Mouse (Mus musculus) activated CD4-positive, CD25-positive, alpha-beta regulatory T cell, adult 4 months (primary cell): Measurements from ENCODE around the gene Cpeb2. TPM values are rescaled to one million over a fixed set of nuclear protein-coding genes. Genes with fewer than 3 reads are reported as not detected.

ENCODE experiments used
- ATAC-seq: one replicate; pipeline ENCODE4 v1.8.0; 2017
- polyA plus RNA-seq, 2 experiments: library from polyadenylated mRNA; unstranded; fragments of 100-300 nt; shearing (Covaris generic); gene quantifications; one replicate each; pipeline ENCODE4 v1.2.1; 2017

Gene Cpeb2
- polyA plus RNA-seq, 2 experiments from 2014 or later: 2.5 to 4.0 TPM

DNA sequence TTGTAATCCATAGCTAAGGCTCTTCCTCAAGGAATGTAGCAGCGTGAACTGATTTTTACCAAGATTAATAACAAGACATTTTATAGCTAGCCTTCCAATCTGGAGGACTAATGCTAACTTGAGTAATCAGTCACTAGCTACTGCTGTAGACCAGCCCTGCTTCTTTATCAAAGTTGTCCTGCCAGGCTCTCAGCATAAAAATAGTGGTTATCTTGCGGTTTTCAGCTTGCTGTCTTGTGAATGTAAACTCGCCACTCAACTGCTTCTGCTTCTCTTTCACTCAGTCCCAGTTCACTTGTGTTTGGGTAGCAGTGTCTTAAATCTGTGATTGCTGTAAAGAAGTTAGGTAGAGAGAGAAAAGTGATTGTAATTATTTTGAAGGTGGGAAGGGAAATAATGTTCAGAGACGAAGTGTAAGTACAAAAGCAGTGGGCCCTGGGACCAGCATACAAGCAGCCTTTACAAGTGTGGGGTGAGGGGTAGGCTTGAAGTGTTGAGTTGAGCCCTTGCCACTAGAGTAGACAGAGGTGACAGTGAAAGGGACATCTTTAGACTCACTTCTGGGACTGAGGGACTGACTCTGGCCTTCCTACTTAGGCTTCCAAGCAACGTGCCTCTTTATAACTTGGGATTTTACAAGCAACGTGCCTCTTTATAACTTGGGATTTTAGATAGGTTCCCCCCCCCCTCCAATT lies 6.3 kb downstream of the Cpeb2 start:
- no peak for ATAC-seq

- ATAC-seq: no peak
These were observed 7.8 kb downstream of the Cpeb2 start for GRCm38 (mm10) chr5:43240729-43241128.

GRCm38 (mm10) chr5:43246236-43246635 lies 13.3 kb downstream of the Cpeb2 start:
- ATAC-seq: no peak

DNA sequence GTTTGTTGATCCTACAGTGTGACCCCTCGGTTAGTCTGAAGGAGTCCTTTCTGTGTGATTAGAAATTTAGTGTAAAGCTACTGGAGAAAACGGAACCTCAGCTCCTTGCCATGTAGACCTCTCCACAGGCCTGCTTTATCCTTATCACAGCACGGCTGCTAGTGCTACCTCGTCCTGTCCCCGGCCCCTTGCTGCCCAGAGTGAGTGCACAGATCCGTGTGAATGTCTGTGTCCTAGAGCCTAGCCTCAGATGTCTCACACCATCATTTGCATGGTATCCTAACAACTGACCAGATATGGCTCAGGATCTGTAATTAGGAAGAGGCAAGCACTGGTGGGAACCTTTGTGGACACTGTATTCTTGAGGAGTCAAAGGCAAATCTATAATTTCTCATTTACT lies 14.0 kb downstream of the Cpeb2 start:
- no peak for ATAC-seq

- ATAC-seq: no peak
These were observed 15.0 kb downstream of the Cpeb2 start for GRCm38 (mm10) chr5:43248001-43248430.

GRCm38 (mm10) chr5:43257490-43257889 lies 24.5 kb downstream of the Cpeb2 start:
- no peak for ATAC-seq

DNA sequence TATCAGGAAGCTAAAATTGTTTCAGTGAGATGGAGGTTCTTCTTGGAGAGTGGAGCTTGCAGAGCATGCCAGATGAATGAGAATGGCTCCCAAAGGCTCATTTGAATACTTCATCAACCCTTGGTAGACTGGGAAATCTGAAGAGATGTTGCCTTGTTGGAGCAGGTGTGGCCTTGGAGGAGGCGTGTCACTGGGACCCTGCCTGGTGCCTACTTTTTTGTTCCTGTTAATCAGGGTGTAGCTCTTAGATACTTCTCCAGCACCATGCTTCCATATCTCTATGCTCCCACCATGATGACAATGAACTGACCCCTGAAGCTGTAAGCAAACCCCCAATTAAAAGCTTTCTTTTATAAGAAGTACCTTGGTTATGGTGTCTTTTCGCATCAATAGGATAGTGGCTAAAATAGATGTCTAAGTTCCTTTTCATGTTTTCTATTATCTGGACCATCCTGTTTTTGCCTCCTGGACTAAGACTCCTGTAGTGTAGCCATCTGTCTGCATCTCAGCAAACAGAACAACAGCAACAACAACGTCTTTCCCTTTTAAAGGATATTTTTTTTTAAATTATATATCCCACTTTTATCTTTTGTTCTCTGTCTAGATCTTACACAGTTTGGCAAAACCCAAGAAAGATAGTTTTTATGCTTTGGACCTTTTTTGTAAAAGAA lies 25.6 kb downstream of the Cpeb2 start:
- ATAC-seq: no peak

GRCm38 (mm10) chr5:43261814-43262213 lies 28.8 kb downstream of the Cpeb2 start:
- no peak for ATAC-seq

GRCm38 (mm10) chr5:43263951-43264350 lies 31.0 kb downstream of the Cpeb2 start:
- ATAC-seq: no peak

DNA sequence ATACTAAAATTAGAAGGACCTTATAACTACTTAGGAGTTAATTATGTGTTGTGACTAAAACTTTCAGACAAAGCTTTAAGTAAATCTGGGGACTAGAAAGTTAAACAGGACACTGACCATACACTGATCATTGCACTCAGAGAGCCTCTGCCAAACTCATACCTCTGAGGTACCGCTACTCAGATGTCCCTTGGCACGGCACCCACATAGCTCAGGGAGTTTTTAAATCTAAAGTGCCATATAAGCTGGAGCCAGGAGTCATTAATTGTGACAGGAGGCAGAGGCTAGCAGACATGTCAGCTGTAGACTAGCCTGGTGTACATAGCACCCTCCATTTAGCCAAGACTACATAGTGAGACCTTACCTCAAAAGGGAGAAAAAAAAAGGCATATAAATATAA lies 31.7 kb downstream of the Cpeb2 start:
- no peak for ATAC-seq

DNA sequence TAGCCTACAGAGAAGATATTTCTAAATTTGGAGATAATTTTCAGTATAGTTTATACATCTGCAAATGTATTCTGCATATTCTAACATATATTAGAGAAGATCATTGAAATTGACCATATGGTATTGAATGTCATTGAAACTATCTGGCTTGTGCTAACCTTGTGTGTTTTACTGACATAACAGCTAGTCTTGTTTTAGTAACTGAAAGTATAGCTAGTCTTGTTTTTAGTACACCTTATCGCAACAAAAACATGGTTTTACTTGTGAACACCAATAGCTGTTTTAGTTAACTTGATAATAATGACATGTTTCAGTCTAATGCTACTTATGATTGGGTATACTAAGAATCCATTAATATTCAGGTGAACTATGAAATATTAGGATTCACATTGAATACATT lies 45.0 kb downstream of the Cpeb2 start:
- no peak for ATAC-seq

DNA sequence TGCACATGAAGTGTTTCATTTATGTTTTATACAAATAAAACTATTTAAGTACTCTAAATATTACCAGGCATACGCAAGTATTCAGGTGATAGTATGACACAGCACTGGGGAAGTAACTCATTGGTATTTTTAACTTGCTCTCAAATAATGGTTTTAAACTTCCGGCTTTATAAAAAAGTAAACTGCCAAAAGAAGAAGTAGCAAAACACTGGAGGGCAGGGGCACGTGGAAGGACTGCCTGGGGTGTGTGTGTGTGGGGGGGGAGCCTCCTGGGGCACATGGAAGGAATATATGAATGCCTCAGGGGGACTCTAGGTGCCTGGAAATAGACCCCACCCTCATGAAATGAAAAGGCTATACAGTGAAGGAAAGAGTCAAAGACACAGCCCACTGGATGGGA lies 46.8 kb downstream of the Cpeb2 start:
- no peak for ATAC-seq

- ATAC-seq: no peak
These were observed 52.8 kb downstream of the Cpeb2 start for GRCm38 (mm10) chr5:43285756-43286155.

GRCm38 (mm10) chr5:43289752-43290446 lies 56.9 kb downstream of the Cpeb2 start:
- ATAC-seq: no peak

DNA sequence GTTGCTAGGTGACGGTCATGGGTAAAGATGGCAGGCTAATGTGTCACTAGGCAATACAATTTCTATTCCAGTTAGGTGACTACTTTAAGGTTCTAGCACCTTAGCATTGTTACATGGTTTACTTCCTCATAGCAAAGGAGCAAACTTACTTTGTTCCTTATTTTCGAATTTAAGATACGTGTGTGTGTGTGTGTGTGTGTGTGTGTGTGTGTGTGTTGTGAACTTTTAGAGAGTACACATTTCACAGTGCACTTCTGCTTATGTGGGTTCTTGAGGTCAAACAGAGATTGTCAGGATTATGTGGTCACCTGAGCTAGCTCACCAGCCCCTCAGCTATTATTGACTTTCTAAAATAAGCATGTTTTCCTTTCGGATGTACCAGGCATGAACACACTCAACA lies 60.2 kb downstream of the Cpeb2 start:
- ATAC-seq: no peak

DNA sequence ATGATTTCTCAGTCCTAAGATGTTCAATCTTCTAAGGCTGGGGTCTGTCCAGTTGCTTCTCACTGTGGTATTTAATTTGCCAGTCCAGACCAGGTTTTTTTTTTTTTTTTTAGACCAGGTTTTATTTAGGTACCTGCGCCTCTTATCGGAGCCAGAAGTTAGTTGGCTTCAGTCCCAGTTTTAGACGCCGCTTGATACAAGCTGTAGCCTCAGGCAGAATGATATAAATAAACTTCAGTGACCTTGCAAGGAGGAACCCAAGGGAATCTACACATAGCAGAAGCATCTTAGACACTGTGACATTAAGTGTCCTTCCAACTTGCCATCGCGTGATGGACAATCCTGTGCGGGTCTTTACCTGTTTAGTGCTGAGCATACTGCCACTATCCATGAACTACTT lies 64.5 kb downstream of the Cpeb2 start:
- no peak for ATAC-seq

DNA sequence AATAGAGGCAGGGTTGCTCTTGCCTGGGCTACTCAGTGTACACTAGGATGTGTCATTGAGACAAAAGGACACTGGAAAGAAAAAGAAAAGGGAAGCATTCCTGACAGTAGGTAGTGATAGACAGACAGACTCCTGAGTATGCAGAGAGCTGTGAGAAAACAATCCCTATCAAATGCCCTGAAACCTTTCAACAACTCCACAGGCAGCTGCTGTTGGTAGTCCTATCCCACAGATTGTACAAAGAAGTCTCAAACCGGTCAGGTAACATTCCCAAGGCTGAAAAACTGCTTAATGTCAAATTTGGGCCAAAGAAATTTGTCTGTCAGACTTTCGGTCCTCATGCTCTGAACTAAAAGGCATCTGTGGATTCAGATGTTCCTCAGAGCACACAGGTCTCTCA lies 66.0 kb downstream of the Cpeb2 start:
- no peak for ATAC-seq

- ATAC-seq: no peak
These were observed 67.1 kb downstream of the Cpeb2 start for GRCm38 (mm10) chr5:43300076-43300475.

DNA sequence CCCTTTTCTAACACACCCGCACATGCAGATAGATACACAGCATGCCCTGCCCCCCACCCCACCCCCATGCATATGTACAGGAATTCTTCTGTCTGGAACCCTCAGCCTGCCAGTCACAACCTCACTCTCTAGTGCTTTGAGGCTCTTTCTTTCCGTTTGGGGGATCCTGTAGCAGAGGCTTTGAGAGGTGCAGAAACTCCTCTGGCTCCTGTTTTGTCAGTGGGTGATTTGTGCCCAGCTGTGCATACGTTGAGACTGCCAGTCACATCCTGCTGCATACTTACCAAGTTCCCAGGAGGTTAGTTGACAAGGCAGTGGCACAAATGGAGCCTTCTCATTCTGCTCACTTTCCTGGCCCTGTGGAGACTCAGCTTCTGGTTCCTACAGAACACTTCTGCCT lies 68.0 kb downstream of the Cpeb2 start:
- no peak for ATAC-seq

DNA sequence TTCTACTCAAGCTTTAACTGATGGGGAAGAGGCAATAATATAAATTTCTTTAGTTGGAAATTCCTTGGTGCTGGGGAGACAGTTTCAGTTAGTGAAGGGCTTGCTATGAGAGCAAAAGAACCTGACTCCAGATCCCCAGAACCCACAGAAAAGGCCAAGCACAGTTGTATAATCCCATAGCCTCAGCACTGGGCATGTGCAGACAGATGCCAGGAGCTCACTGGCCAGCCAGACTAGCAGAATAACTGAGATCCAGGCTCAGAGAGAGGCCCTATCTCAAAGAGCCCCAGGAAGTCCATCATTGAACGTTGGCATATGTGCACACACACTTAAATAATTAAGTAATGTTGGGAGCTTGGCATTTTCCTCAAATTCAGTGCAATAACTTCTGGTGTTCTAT lies 70.5 kb downstream of the Cpeb2 start:
- ATAC-seq: no peak

- ATAC-seq: no peak
These were observed 72.5 kb downstream of the Cpeb2 start for GRCm38 (mm10) chr5:43305449-43305848.

DNA sequence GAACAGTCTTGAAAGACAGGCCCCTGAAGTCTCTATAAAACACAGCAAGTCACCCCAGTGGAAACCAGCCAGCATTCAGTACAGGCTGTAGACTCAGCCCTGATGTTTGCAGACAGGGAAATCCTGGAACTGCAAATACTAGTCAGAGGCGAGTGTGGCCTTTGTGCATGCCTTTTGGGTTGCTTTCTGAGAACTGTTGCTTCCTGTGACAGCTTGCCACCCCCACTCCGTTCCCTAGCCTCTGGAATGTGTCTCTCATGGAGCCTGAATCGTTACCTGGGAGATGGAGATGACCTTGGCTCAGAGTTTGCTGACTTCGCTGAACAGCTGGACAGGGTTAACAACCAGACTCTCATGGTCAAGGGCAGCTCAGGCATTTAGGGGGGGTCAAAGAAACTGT lies 77.0 kb downstream of the Cpeb2 start:
- no peak for ATAC-seq

- no peak for ATAC-seq
These were observed 91.4 kb downstream of the Cpeb2 start for GRCm38 (mm10) chr5:43324311-43324862.

DNA sequence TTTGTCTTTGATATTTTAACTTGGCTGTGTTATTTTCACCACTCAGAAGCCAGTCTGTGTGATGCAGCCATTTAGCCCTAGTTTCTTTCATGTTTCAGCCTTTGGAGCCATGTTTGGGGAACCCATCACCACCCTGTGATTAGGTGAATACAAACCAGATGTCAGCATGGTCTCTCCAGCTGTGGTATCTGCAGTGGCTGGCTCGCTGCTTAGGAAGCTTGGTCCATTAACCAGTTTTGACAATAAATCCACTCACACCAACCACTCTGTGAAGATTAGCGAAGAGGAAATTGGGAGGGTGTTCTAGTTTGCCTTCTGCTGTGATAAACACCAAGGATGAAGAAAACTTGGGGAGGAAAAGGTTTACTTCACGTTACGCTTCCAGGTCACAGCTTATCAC lies 92.6 kb downstream of the Cpeb2 start:
- ATAC-seq: no peak
